Mouse (Mus musculus): ENCODE measurements around the gene Gm525. TPM values are rescaled to one million over a fixed set of nuclear protein-coding genes. Genes with fewer than 3 reads are reported as not detected.
"Not testable (repeated sequence)": the region's sequence is repeated elsewhere in the genome, so short reads cannot be mapped to it uniquely, and the experiment has no call there.

Gene Gm525
- not detected in 2 replicates for polyA plus RNA-seq (2016; fragmentation: Nextera tagmentation; extraction: Ambion mirVana)

- no peak within 1 kb of the TSS for H3K27ac ChIP-seq
- H3K4me3 ChIP-seq (replicated peaks) = no peak within 1 kb of the TSS
- no peak within 1 kb of the TSS for H3K9ac ChIP-seq
- H3K4me2 ChIP-seq = no peak within 1 kb of the TSS
- H3K4me1 ChIP-seq = 0 out of 2 replicates have a peak, but pooled peaks cover 4% of the 10 kb centered on the region
- WGBS = 85% methylated on average over 8 of the region's 8 CpGs
- H3K36me3 ChIP-seq (replicated peaks) = no peaks in the 10 kb centered on the region
- H3K9me3 ChIP-seq = no peaks in the 10 kb centered on the region
- no peak for ATAC-seq (ENCODE audit: low FRiP score)
- no peaks in the 10 kb centered on the region; the same call in 1 of the 2 replicates for H3K27me3 ChIP-seq
Measured at GRCm38 (mm10) chr11:89073541-89073940, at the start of gene Gm525. TSS of gene Gm525 (plus strand) at chr11:89073841.

GRCm38 (mm10) chr11:89024181-89024881, 49.3 kb upstream of the Gm525 start:
- no peaks in the 10 kb centered on the region for H3K4me1 ChIP-seq
- WGBS = 81% methylated on average over 11 of the region's 11 CpGs
- H3K36me3 ChIP-seq (replicated peaks) = no peaks in the 10 kb centered on the region
- H3K9ac ChIP-seq = no peak overlapping the region
- no peaks in the 10 kb centered on the region for H3K27me3 ChIP-seq
- H3K4me2 ChIP-seq = no peak overlapping the region
- no peak overlapping the region for H3K4me3 ChIP-seq (replicated peaks)
- 0 out of 2 replicates have a peak overlapping the region, but pooled peaks have one; percentile 6 for H3K27ac ChIP-seq
- H3K9me3 ChIP-seq = no peaks in the 10 kb centered on the region
- ATAC-seq (ENCODE audit: low FRiP score) = no peak

GRCm38 (mm10) chr11:89025603-89026002, 48.0 kb upstream of the Gm525 start:
- H3K4me3 ChIP-seq (replicated peaks) = no peak overlapping the region
- no peaks in the 10 kb centered on the region for H3K9me3 ChIP-seq
- no peak overlapping the region for H3K4me2 ChIP-seq
- WGBS = 73% methylated on average over 3 of the region's 3 CpGs
- H3K27me3 ChIP-seq = no peaks in the 10 kb centered on the region
- H3K36me3 ChIP-seq (replicated peaks) = no peaks in the 10 kb centered on the region
- no peak overlapping the region for H3K9ac ChIP-seq
- no peak for ATAC-seq (ENCODE audit: low FRiP score)
- no peaks in the 10 kb centered on the region for H3K4me1 ChIP-seq
- no peak overlapping the region for H3K27ac ChIP-seq

GRCm38 (mm10) chr11:89026117-89026516, 47.5 kb upstream of the Gm525 start:
- H3K4me2 ChIP-seq = no peak overlapping the region
- no peaks in the 10 kb centered on the region for H3K27me3 ChIP-seq
- H3K9me3 ChIP-seq = no peaks in the 10 kb centered on the region
- WGBS = 96% methylated on average over 3 of the region's 3 CpGs
- ATAC-seq (ENCODE audit: low FRiP score) = no peak
- no peak overlapping the region for H3K9ac ChIP-seq
- H3K27ac ChIP-seq = no peak overlapping the region
- H3K4me3 ChIP-seq (replicated peaks) = no peak overlapping the region
- H3K36me3 ChIP-seq (replicated peaks) = no peaks in the 10 kb centered on the region
- H3K4me1 ChIP-seq = no peaks in the 10 kb centered on the region

- Histone ChIP-seq H3K36me3 (replicated peaks) (no peaks in the 10 kb centered on the region), H3K4me3 (replicated peaks) (no peak overlapping the region), H3K27ac (no peak overlapping the region), H3K9me3 (no peaks in the 10 kb centered on the region), H3K4me1 (no peaks in the 10 kb centered on the region), H3K9ac (no peak overlapping the region), H3K27me3 (no peaks in the 10 kb centered on the region), H3K4me2 (no peak overlapping the region)
- WGBS = 81% methylated on average over 10 of the region's 10 CpGs
- ATAC-seq (ENCODE audit: low FRiP score) = no peak
Measured at GRCm38 (mm10) chr11:89027955-89028361, 45.7 kb upstream of the Gm525 start.

- H3K36me3 ChIP-seq (replicated peaks) = no peaks in the 10 kb centered on the region
- 68% methylated on average over 10 of the region's 10 CpGs for WGBS
- no peaks in the 10 kb centered on the region for H3K9me3 ChIP-seq
Measured at GRCm38 (mm10) chr11:89028871-89029405, 44.7 kb upstream of the Gm525 start.

GRCm38 (mm10) chr11:89030552-89030951, 43.1 kb upstream of the Gm525 start:
- H3K4me1 ChIP-seq = no peaks in the 10 kb centered on the region
- no peak overlapping the region for H3K4me2 ChIP-seq
- 79% methylated on average over 6 of the region's 6 CpGs for WGBS
- H3K27me3 ChIP-seq = no peaks in the 10 kb centered on the region
- H3K4me3 ChIP-seq (replicated peaks) = no peak overlapping the region
- no peaks in the 10 kb centered on the region for H3K9me3 ChIP-seq
- no peak overlapping the region for H3K9ac ChIP-seq
- H3K36me3 ChIP-seq (replicated peaks) = no peaks in the 10 kb centered on the region
- ATAC-seq (ENCODE audit: low FRiP score) = no peak
- H3K27ac ChIP-seq = no peak overlapping the region

More at GRCm38 (mm10) chr11:89028871-89029405, 44.7 kb upstream of the Gm525 start:
- ATAC-seq (ENCODE audit: low FRiP score) = no peak
- H3K4me2 ChIP-seq = no peak overlapping the region
- H3K9ac ChIP-seq = no peak overlapping the region
- no peaks in the 10 kb centered on the region for H3K4me1 ChIP-seq
- H3K27ac ChIP-seq = no peak overlapping the region
- no peak overlapping the region for H3K4me3 ChIP-seq (replicated peaks)
- H3K27me3 ChIP-seq = no peaks in the 10 kb centered on the region

GRCm38 (mm10) chr11:89031189-89031588, 42.5 kb upstream of the Gm525 start:
- Histone ChIP-seq H3K4me2 (no peak overlapping the region), H3K36me3 (replicated peaks) (no peaks in the 10 kb centered on the region), H3K9ac (no peak overlapping the region), H3K27me3 (no peaks in the 10 kb centered on the region), H3K4me1 (no peaks in the 10 kb centered on the region), H3K27ac (no peak overlapping the region), H3K9me3 (no peaks in the 10 kb centered on the region), H3K4me3 (replicated peaks) (no peak overlapping the region)
- no peak for ATAC-seq (ENCODE audit: low FRiP score)
- 75% methylated on average over 1 of the region's 1 CpGs for WGBS

- no peak overlapping the region for H3K27ac ChIP-seq
- no peaks in the 10 kb centered on the region for H3K27me3 ChIP-seq
- H3K4me3 ChIP-seq (replicated peaks) = no peak overlapping the region
- peaks cover 11% of the 10 kb centered on the region for H3K36me3 ChIP-seq (replicated peaks)
- no peaks in the 10 kb centered on the region for H3K4me1 ChIP-seq
- H3K9me3 ChIP-seq = no peaks in the 10 kb centered on the region
- no peak for ATAC-seq (ENCODE audit: low FRiP score)
- no peak overlapping the region for H3K9ac ChIP-seq
- no peak overlapping the region for H3K4me2 ChIP-seq
Measured at GRCm38 (mm10) chr11:89034592-89034991, 39.0 kb upstream of the Gm525 start.

GRCm38 (mm10) chr11:89035552-89035951, 38.1 kb upstream of the Gm525 start:
- WGBS = 88% methylated on average over 3 of the region's 3 CpGs
- no peak for ATAC-seq (ENCODE audit: low FRiP score)
- H3K9ac ChIP-seq = no peak overlapping the region
- no peaks in the 10 kb centered on the region for H3K9me3 ChIP-seq
- H3K27ac ChIP-seq = no peak overlapping the region
- no peaks in the 10 kb centered on the region for H3K27me3 ChIP-seq
- peaks cover 21% of the 10 kb centered on the region for H3K36me3 ChIP-seq (replicated peaks)
- H3K4me2 ChIP-seq = no peak overlapping the region
- no peak overlapping the region for H3K4me3 ChIP-seq (replicated peaks)
- no peaks in the 10 kb centered on the region for H3K4me1 ChIP-seq

GRCm38 (mm10) chr11:89038496-89038895, 35.1 kb upstream of the Gm525 start:
- Histone ChIP-seq H3K4me2 (no peak overlapping the region), H3K27ac (no peak overlapping the region), H3K9ac (no peak overlapping the region), H3K27me3 (no peaks in the 10 kb centered on the region), H3K4me1 (no peaks in the 10 kb centered on the region), H3K4me3 (replicated peaks) (no peak overlapping the region), H3K9me3 (no peaks in the 10 kb centered on the region), H3K36me3 (replicated peaks) (peaks cover 46% of the 10 kb centered on the region)
- 93% methylated on average over 6 of the region's 6 CpGs for WGBS
- ATAC-seq (ENCODE audit: low FRiP score) = no peak

- Histone ChIP-seq H3K27me3 (no peaks in the 10 kb centered on the region), H3K4me3 (replicated peaks) (no peak overlapping the region), H3K36me3 (replicated peaks) (peaks cover 52% of the 10 kb centered on the region), H3K4me2 (no peak overlapping the region), H3K4me1 (no peaks in the 10 kb centered on the region), H3K27ac (no peak overlapping the region), H3K9ac (no peak overlapping the region), H3K9me3 (no peaks in the 10 kb centered on the region)
- no peak for ATAC-seq (ENCODE audit: low FRiP score)
- 37% methylated on average over 3 of the region's 3 CpGs for WGBS
Measured at GRCm38 (mm10) chr11:89039325-89039724, 34.3 kb upstream of the Gm525 start.

GRCm38 (mm10) chr11:89041073-89041472, 32.6 kb upstream of the Gm525 start:
- not testable (repeated sequence) for H3K4me1 ChIP-seq; H3K27ac ChIP-seq; H3K27me3 ChIP-seq; H3K9me3 ChIP-seq; ATAC-seq (ENCODE audit: low FRiP score); H3K4me2 ChIP-seq; H3K9ac ChIP-seq; H3K4me3 ChIP-seq (replicated peaks)
- WGBS = 87% methylated on average over 6 of the region's 7 CpGs
- peaks cover 69% of the 10 kb centered on the region for H3K36me3 ChIP-seq (replicated peaks)

Measured in forebrain, embryonic 12.5 days (tissue).